Mouse (Mus musculus) mesoderm, embryonic 11.5 days (tissue): Measurements from ENCODE around the gene Nat8f1.
A peak's percentile ranks its signal among the peaks of the same experiment; 100 is the strongest.
"Not testable (repeated sequence)": the region's sequence is repeated elsewhere in the genome, so short reads cannot be mapped to it uniquely, and the experiment has no call there.

Experiments
- DNase-seq: peaks from one replicate; pipeline ENCODE4 v3.0.0-alpha.2; 2012; ENCODE audit warnings: low read depth, low spot score

The Nat8f1 gene

GRCm38 (mm10) chr6:85915539-85916513 is at the start of gene Nat8f1:
TSS of gene Nat8f1 (minus strand) at chr6:85915687.
- DNase-seq = peak; percentile 93

GRCm38 (mm10) chr6:85961101-85962091 is 45.9 kb upstream of the Nat8f1 start, which contains the start of gene Dusp11:
TSS of gene Dusp11 (minus strand) at chr6:85961667.
- DNase-seq = peak; percentile 94

- DNase-seq = no peak
Measured at GRCm38 (mm10) chr6:85957581-85957980, 42.1 kb upstream of the Nat8f1 start.

GRCm38 (mm10) chr6:85948549-85948948 is 33.1 kb upstream of the Nat8f1 start:
- DNase-seq = no peak

GRCm38 (mm10) chr6:85942469-85942868 is 27.0 kb upstream of the Nat8f1 start:
- DNase-seq = no peak

- DNase-seq = no peak
Measured at GRCm38 (mm10) chr6:85938701-85939100, 23.2 kb upstream of the Nat8f1 start.

GRCm38 (mm10) chr6:85936508-85937465 is 21.3 kb upstream of the Nat8f1 start:
- DNase-seq = peak; percentile 72

GRCm38 (mm10) chr6:85935646-85936045 is 20.2 kb upstream of the Nat8f1 start:
- DNase-seq = no peak

GRCm38 (mm10) chr6:85934047-85934446 is 18.6 kb upstream of the Nat8f1 start:
- DNase-seq = no peak

GRCm38 (mm10) chr6:85929312-85929711 is 13.8 kb upstream of the Nat8f1 start:
- DNase-seq = no peak

GRCm38 (mm10) chr6:85927476-85928464 is 12.3 kb upstream of the Nat8f1 start:
- no peak for DNase-seq

- DNase-seq = no peak
Measured at GRCm38 (mm10) chr6:85926709-85927108, 11.2 kb upstream of the Nat8f1 start.

- no peak for DNase-seq
Measured at GRCm38 (mm10) chr6:85923643-85924042, 8.2 kb upstream of the Nat8f1 start.

GRCm38 (mm10) chr6:85919401-85919800 is 3.9 kb upstream of the Nat8f1 start:
- no peak for DNase-seq

GRCm38 (mm10) chr6:85918341-85918740 is 2.9 kb upstream of the Nat8f1 start:
- DNase-seq = not testable (repeated sequence)

- no peak for DNase-seq
Measured at GRCm38 (mm10) chr6:85916596-85916995, 1.1 kb upstream of the Nat8f1 start.

GRCm38 (mm10) chr6:85915141-85915538 is 347 bp downstream of the Nat8f1 start:
- DNase-seq = no peak

- no peak for DNase-seq
Measured at GRCm38 (mm10) chr6:85911587-85911986, 3.9 kb downstream of the Nat8f1 start, which contains the start of gene Tprkb. TSS of gene Tprkb (plus strand) at chr6:85911865.

GRCm38 (mm10) chr6:85909704-85910103 is 5.8 kb downstream of the Nat8f1 start:
- no peak for DNase-seq
